Mouse (Mus musculus): ENCODE data around the gene Mill2. TPM values are rescaled to one million over a fixed set of nuclear protein-coding genes. Genes with fewer than 3 reads are reported as not detected.
"Not testable (repeated sequence)": the region's sequence is repeated elsewhere in the genome, so short reads cannot be mapped to it uniquely, and the experiment has no call there.

Mill2 gene
- 0.18 TPM for polyA plus RNA-seq (2012; fragmentation: generic; extraction: Trizol)
- long read RNA-seq, experiment 1, partial matches to known transcripts, result 0 of 2 reads
- long read RNA-seq, experiment 1, other reads (novel, unspliced or antisense), result 1 of 2 reads
- long read RNA-seq, experiment 2, result 0 reads

DNA sequence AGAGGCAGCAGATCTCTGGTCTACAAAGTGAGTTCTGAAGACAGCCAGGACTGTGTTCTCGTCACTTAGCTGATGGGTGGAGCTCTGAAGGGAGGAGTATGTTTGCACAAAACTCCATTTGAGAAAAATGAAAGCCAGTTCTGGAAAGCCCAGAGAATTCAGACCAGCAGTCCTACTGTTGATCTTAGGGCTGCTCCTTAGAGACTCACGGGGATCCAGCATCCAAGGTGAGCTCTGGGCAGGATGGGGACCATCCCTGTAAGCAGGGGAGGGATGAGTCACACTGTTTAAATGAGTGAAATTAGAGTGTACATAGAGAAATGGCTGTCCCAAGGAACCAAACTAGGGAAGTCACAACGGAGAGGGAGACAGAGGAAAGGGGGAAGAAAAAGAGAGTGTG lies at the start of gene Mill2:
Mill2 (plus strand) TSS at position 102 of the 400 bp plus-strand sequence.
- Histone ChIP-seq H3K27me3 (ENCODE audit: control insufficient read depth, insufficient read depth, insufficient read length) (no peaks in the 10 kb centered on the region), H3K79me2 (ENCODE audit: control insufficient read depth, insufficient read depth) (no peaks in the 10 kb centered on the region), H3K4me3 (ENCODE audit: insufficient read depth, poor library complexity, severe bottlenecking) (no peak within 1 kb of the TSS), H3ac (ENCODE audit: control insufficient read depth, insufficient read length, low read depth) (no peak within 1 kb of the TSS), H3K79me3 (ENCODE audit: low read depth) (no peaks in the 10 kb centered on the region), H3K36me3 (ENCODE audit: control insufficient read depth, insufficient read depth) (no peaks in the 10 kb centered on the region)
- no peak for TF ChIP-seq MYOG (IDR thresholded peaks at IDR 0.05; ENCODE audit: control insufficient read depth, extremely low read depth, insufficient read length)

DNA sequence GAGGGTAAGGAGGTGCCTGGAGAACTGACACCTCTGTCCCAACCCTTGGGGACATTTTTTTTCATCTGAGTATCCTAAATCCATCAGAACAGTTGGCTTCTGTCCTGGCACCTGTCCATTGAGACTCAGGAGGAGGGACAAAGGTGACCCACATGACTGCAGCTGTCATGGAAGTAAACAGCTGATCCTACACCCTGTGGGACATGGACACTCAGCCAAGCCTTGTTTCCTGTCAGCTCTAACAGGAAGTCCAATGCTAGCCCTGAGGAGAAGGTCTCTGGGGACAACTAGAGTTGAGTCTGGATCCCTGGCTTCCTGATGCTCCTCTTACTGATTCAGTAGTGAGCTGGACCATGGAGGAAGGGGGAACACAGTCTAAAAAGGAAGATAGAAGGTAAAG lies 49.1 kb upstream of the Mill2 start:
- H3K79me3 ChIP-seq (ENCODE audit: low read depth); H3K27me3 ChIP-seq (ENCODE audit: control insufficient read depth, insufficient read depth, insufficient read length); H3K79me2 ChIP-seq (ENCODE audit: control insufficient read depth, insufficient read depth); H3K4me3 ChIP-seq (ENCODE audit: insufficient read depth, poor library complexity, severe bottlenecking); H3K36me3 ChIP-seq (ENCODE audit: control insufficient read depth, insufficient read depth); H3ac ChIP-seq (ENCODE audit: control insufficient read depth, insufficient read length, low read depth): not testable (repeated sequence)

DNA sequence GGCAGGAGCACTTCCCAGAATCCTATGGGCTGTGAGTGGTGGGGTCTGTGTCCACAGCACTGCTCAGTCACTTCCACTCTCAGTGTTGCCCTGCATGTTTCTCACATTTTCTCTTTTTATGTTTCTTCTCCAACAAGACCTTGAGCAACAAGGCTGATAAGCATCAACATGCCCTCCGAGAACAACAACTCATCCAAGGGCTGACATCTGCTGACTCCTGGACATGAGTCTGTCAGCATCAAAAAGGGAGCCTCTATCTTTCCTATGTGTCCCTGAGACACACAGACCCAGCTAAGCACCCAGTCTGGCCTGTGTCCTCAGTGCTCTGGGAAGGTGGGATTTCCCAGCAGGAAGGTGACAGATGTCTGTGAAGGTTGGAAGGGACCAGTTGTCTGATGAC lies 41.3 kb upstream of the Mill2 start, which contains the start of gene Psg19:
Psg19 (minus strand) TSS at position 101 of the 400 bp plus-strand sequence.
- Histone ChIP-seq H3K36me3 (ENCODE audit: control insufficient read depth, insufficient read depth) (no peaks in the 10 kb centered on the region), H3K4me3 (ENCODE audit: insufficient read depth, poor library complexity, severe bottlenecking) (no peak within 1 kb of the TSS), H3K79me3 (ENCODE audit: low read depth) (no peaks in the 10 kb centered on the region), H3K79me2 (ENCODE audit: control insufficient read depth, insufficient read depth) (no peaks in the 10 kb centered on the region), H3K27me3 (ENCODE audit: control insufficient read depth, insufficient read depth, insufficient read length) (no peaks in the 10 kb centered on the region), H3ac (ENCODE audit: control insufficient read depth, insufficient read length, low read depth) (no peak within 1 kb of the TSS)
- no peak for TF ChIP-seq CTCF (IDR thresholded peaks at IDR 0.05; ENCODE audit: control insufficient read depth, insufficient read depth, insufficient read length)
- TF ChIP-seq MYOG (IDR thresholded peaks at IDR 0.05; ENCODE audit: control insufficient read depth, extremely low read depth, insufficient read length), result no peak
- TF ChIP-seq MAX (IDR thresholded peaks at IDR 0.05), result no peak
- no peak for TF ChIP-seq CEBPB (IDR thresholded peaks at IDR 0.05; ENCODE audit: low read depth)
- TF ChIP-seq USF1 (IDR thresholded peaks at IDR 0.05; ENCODE audit: low read depth), result no peak
- no peak for TF ChIP-seq MYOD1 (IDR thresholded peaks at IDR 0.05; ENCODE audit: control insufficient read depth, insufficient read length, low read depth)
- no peak for TF ChIP-seq FOSL1 (IDR thresholded peaks at IDR 0.05; ENCODE audit: insufficient read depth, low read length, poor library complexity, severe bottlenecking)

DNA sequence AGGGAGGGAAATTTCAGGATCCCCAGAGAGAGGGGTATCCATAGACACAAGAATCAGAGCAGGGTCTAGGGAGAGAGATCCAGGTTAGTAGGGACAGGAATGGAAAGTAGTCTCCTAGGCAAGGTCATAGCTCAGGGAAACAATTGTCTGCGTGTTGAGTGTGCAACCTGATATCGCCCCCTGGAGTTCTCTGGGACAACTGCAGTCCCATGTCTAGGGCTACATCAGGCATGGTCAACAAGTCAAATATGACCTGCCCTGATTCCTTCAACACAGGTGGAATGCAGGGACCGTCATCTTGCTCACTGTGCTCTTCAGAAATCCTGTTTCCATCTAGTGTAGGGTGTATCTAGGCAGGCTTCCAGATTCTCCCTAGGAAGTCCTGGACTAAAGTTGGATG lies 40.6 kb upstream of the Mill2 start:
- H3ac ChIP-seq (ENCODE audit: control insufficient read depth, insufficient read length, low read depth), result no peak overlapping the region
- TF ChIP-seq USF1 (IDR thresholded peaks at IDR 0.05; ENCODE audit: low read depth) (no peak), MYOD1 (IDR thresholded peaks at IDR 0.05; ENCODE audit: control insufficient read depth, insufficient read length, low read depth) (no peak), MAX (IDR thresholded peaks at IDR 0.05) (no peak)
- H3K36me3 ChIP-seq (ENCODE audit: control insufficient read depth, insufficient read depth), result no peaks in the 10 kb centered on the region
- no peaks in the 10 kb centered on the region for H3K27me3 ChIP-seq (ENCODE audit: control insufficient read depth, insufficient read depth, insufficient read length)
- H3K79me2 ChIP-seq (ENCODE audit: control insufficient read depth, insufficient read depth), result no peaks in the 10 kb centered on the region
- H3K79me3 ChIP-seq (ENCODE audit: low read depth), result no peaks in the 10 kb centered on the region
- no peak overlapping the region for H3K4me3 ChIP-seq (ENCODE audit: insufficient read depth, poor library complexity, severe bottlenecking)

DNA sequence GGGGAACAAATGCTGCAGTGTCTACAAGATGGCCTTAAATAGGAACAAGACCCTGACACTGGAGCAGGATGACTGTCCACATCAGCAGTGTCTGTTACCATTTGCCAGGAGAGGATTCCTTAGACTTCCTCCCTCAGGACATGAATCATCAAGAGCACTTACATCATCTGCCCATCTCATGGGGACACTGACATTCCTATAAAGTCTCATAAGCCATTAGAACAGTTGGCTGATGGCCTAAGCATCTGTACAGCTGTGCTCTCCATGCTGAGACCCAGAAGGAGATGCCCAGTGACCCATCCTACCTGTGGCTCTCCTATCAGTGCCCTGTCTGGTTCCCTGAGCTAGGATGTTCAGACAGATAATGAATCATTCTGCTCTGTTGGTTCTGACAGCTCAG lies 36.2 kb upstream of the Mill2 start:
- Histone ChIP-seq H3ac (ENCODE audit: control insufficient read depth, insufficient read length, low read depth) (no peak overlapping the region), H3K36me3 (ENCODE audit: control insufficient read depth, insufficient read depth) (no peaks in the 10 kb centered on the region), H3K27me3 (ENCODE audit: control insufficient read depth, insufficient read depth, insufficient read length) (no peaks in the 10 kb centered on the region), H3K4me3 (ENCODE audit: insufficient read depth, poor library complexity, severe bottlenecking) (no peak overlapping the region), H3K79me3 (ENCODE audit: low read depth) (no peaks in the 10 kb centered on the region), H3K79me2 (ENCODE audit: control insufficient read depth, insufficient read depth) (no peaks in the 10 kb centered on the region)
- TF ChIP-seq CTCF (IDR thresholded peaks at IDR 0.05; ENCODE audit: control insufficient read depth, insufficient read depth, insufficient read length) (no peak), FOSL1 (IDR thresholded peaks at IDR 0.05; ENCODE audit: insufficient read depth, low read length, poor library complexity, severe bottlenecking) (no peak), MYOG (IDR thresholded peaks at IDR 0.05; ENCODE audit: control insufficient read depth, extremely low read depth, insufficient read length) (no peak), USF1 (IDR thresholded peaks at IDR 0.05; ENCODE audit: low read depth) (no peak), MAX (IDR thresholded peaks at IDR 0.05) (no peak), CEBPB (IDR thresholded peaks at IDR 0.05; ENCODE audit: low read depth) (no peak), MYOD1 (IDR thresholded peaks at IDR 0.05; ENCODE audit: control insufficient read depth, insufficient read length, low read depth) (no peak)

DNA sequence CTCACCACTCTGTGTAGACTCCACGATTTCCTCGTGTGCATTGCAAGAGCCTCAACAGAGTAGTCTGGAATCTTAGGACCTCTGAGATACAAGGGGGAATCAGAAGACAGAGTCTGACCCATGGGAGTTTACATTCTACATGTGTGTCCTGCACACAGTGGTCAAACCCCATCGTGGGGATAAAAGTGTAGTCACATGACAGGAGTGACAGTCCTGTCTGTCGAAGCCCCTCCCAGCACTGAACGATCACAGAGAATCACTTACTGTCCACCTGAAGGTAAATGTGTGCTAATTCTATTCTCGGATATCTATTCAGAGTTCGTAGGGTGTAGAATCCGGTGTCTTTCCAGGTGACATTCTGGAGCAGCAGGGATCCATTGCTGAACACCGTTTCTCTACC lies 21.5 kb upstream of the Mill2 start:
- no peak overlapping the region for H3ac ChIP-seq (ENCODE audit: control insufficient read depth, insufficient read length, low read depth)
- H3K27me3 ChIP-seq (ENCODE audit: control insufficient read depth, insufficient read depth, insufficient read length), result no peaks in the 10 kb centered on the region
- no peaks in the 10 kb centered on the region for H3K79me2 ChIP-seq (ENCODE audit: control insufficient read depth, insufficient read depth)
- no peaks in the 10 kb centered on the region for H3K79me3 ChIP-seq (ENCODE audit: low read depth)
- no peak overlapping the region for H3K4me3 ChIP-seq (ENCODE audit: insufficient read depth, poor library complexity, severe bottlenecking)
- H3K36me3 ChIP-seq (ENCODE audit: control insufficient read depth, insufficient read depth), result no peaks in the 10 kb centered on the region
- TF ChIP-seq CTCF (IDR thresholded peaks at IDR 0.05; ENCODE audit: control insufficient read depth, insufficient read depth, insufficient read length) (no peak), USF1 (IDR thresholded peaks at IDR 0.05; ENCODE audit: low read depth) (no peak), CEBPB (IDR thresholded peaks at IDR 0.05; ENCODE audit: low read depth) (no peak), FOSL1 (IDR thresholded peaks at IDR 0.05; ENCODE audit: insufficient read depth, low read length, poor library complexity, severe bottlenecking) (no peak)
